Comparison of ENCODE assay signal across 18 mouse cellular contexts in genomic region chr6:65764459-65764858, GRCm38 (mm10). TPM values are rescaled to one million over a fixed set of nuclear protein-coding genes. Genes with fewer than 3 reads are reported as not detected.
DNase-seq lines count a peak whose midpoint lies in the region; ATAC-seq and TF ChIP-seq lines count a peak whose summit lies in the region.
"Had no signal": no experiment of that assay in that cellular context is flagged by ENCODE, and none has a peak within 500 bp of the region (broad histone marks: within the 10 kb centered on the region; RNA-seq: fewer than 3 reads in every experiment).

No protein-coding gene starts in this region.

- H3K27ac ChIP-seq in forebrain, embryonic 16.5 days (ENCODE audit: low read length), result no peak overlapping the region
- H3K27ac ChIP-seq in forebrain, embryonic 10.5 days, result no peak overlapping the region
- 0 out of 2 replicates have a peak overlapping the region, but pooled peaks have one; percentile 58 for H3K27ac ChIP-seq in midbrain, embryonic 10.5 days (replicated peaks)
- H3K27ac ChIP-seq in midbrain, embryonic 15.5 days, result no peak overlapping the region
- 0 out of 2 replicates have a peak overlapping the region, but pooled peaks have one; percentile 3 for H3K27ac ChIP-seq in neural tube, embryonic 15.5 days (replicated peaks)
- H3K27ac ChIP-seq in cerebellum, adult 2 months (ENCODE audit: insufficient read depth, low read length), result no peak overlapping the region
- H3K27ac ChIP-seq: embryonic facial prominence, embryonic 13.5 days; gastrocnemius, adult 2 months; heart, embryonic 10.5 days; intestine, embryonic 15.5 days had no signal

- WGBS in forebrain, embryonic 16.5 days, result 58% methylated on average over 2 of the region's 2 CpGs
- 85% methylated on average over 2 of the region's 2 CpGs for WGBS in forebrain, embryonic 10.5 days
- WGBS in midbrain, embryonic 10.5 days, result 87% methylated on average over 2 of the region's 2 CpGs
- WGBS in midbrain, embryonic 15.5 days, result 91% methylated on average over 2 of the region's 2 CpGs
- WGBS in neural tube, embryonic 15.5 days, result 40% methylated on average over 2 of the region's 2 CpGs
- WGBS in cerebellum, adult 2 months, result 89% methylated on average over 2 of the region's 2 CpGs

- no peak overlapping the region for H3K4me3 ChIP-seq in forebrain, embryonic 16.5 days (replicated peaks; ENCODE audit: low read length)
- H3K4me3 ChIP-seq in forebrain, embryonic 10.5 days, result no peak overlapping the region
- H3K4me3 ChIP-seq in midbrain, embryonic 10.5 days, result no peak overlapping the region
- H3K4me3 ChIP-seq in midbrain, embryonic 15.5 days, result no peak overlapping the region
- H3K4me3 ChIP-seq in neural tube, embryonic 15.5 days (replicated peaks), result no peak overlapping the region
- H3K4me3 ChIP-seq in cerebellum, adult 2 months (replicated peaks; ENCODE audit: insufficient read depth, low read depth, low read length), result no peak overlapping the region
- H3K4me3 ChIP-seq: embryonic facial prominence, embryonic 13.5 days; heart, embryonic 10.5 days; hindbrain, embryonic 13.5 days; intestine, embryonic 15.5 days had no signal

- 0 out of 2 replicates have a peak, but pooled peaks have one; percentile 26 for ATAC-seq in forebrain, embryonic 16.5 days
- ATAC-seq in midbrain, embryonic 15.5 days (replicated peaks), result no peak
- no peak for ATAC-seq in neural tube, embryonic 15.5 days (ENCODE audit: low FRiP score)
- ATAC-seq: intestine, embryonic 15.5 days had no signal

- TF ChIP-seq CTCF in cerebellum, adult 2 months (IDR thresholded peaks at IDR 0.05; ENCODE audit: borderline replicate concordance, insufficient read depth, low read depth, low read length), result no peak

- H3K4me2 ChIP-seq in forebrain, embryonic 16.5 days (ENCODE audit: low read length), result no peak overlapping the region
- H3K4me2 ChIP-seq in midbrain, embryonic 15.5 days, result no peak overlapping the region
- H3K4me2 ChIP-seq in neural tube, embryonic 15.5 days, result no peak overlapping the region

- H3K36me3 ChIP-seq in forebrain, embryonic 16.5 days (ENCODE audit: control insufficient read depth, insufficient read depth), result no peaks in the 10 kb centered on the region
- H3K36me3 ChIP-seq in forebrain, embryonic 10.5 days (replicated peaks), result no peaks in the 10 kb centered on the region
- no peaks in the 10 kb centered on the region for H3K36me3 ChIP-seq in midbrain, embryonic 10.5 days
- H3K36me3 ChIP-seq in midbrain, embryonic 15.5 days (replicated peaks), result no peaks in the 10 kb centered on the region
- H3K36me3 ChIP-seq in neural tube, embryonic 15.5 days, result no peaks in the 10 kb centered on the region
- H3K36me3 ChIP-seq: embryonic facial prominence, embryonic 13.5 days; G1E; heart, embryonic 10.5 days; hindbrain, embryonic 13.5 days; intestine, embryonic 15.5 days had no signal

- no peak for DNase-seq in forebrain, embryonic 10.5 days (ENCODE audit: extremely low spot score, low spot score)
- no peak for DNase-seq in midbrain, embryonic 10.5 days (ENCODE audit: low spot score)
- DNase-seq in ES-CJ7 (ENCODE audit: low read depth, low spot score), result peak; percentile 28
- no peak for DNase-seq in cerebellum, adult 2 months
- DNase-seq: cerebellum, adult 11 months; cerebellum, adult 9-11 months; cerebellum, postnatal 36 days; gastrocnemius, adult 2 months; gastrocnemius, postnatal 36 days; heart, postnatal 4 days had no signal

- H3K9ac ChIP-seq in forebrain, embryonic 16.5 days (replicated peaks; ENCODE audit: low read depth, low read length), result no peak overlapping the region
- H3K9ac ChIP-seq in midbrain, embryonic 15.5 days, result no peak overlapping the region
- H3K9ac ChIP-seq in neural tube, embryonic 15.5 days (replicated peaks), result no peak overlapping the region
- H3K9ac ChIP-seq: embryonic facial prominence, embryonic 13.5 days; hindbrain, embryonic 13.5 days; intestine, embryonic 15.5 days had no signal

- H3K27me3 ChIP-seq in forebrain, embryonic 16.5 days (replicated peaks; ENCODE audit: control insufficient read depth, insufficient read depth, low read length), result no peaks in the 10 kb centered on the region
- H3K27me3 ChIP-seq in forebrain, embryonic 10.5 days (ENCODE audit: poor library complexity, severe bottlenecking), result no peaks in the 10 kb centered on the region
- H3K27me3 ChIP-seq in midbrain, embryonic 10.5 days (ENCODE audit: low read depth, poor library complexity, severe bottlenecking), result no peaks in the 10 kb centered on the region
- no peaks in the 10 kb centered on the region for H3K27me3 ChIP-seq in midbrain, embryonic 15.5 days (replicated peaks)
- no peaks in the 10 kb centered on the region for H3K27me3 ChIP-seq in neural tube, embryonic 15.5 days (replicated peaks)
- no peaks in the 10 kb centered on the region for H3K27me3 ChIP-seq in cerebellum, adult 2 months (ENCODE audit: control insufficient read depth, insufficient read depth, low read length)
- H3K27me3 ChIP-seq: embryonic facial prominence, embryonic 13.5 days; hindbrain, embryonic 13.5 days; intestine, embryonic 15.5 days had no signal

- H3K4me1 ChIP-seq in forebrain, embryonic 16.5 days (replicated peaks; ENCODE audit: control insufficient read depth, insufficient read depth, low read length), result peaks cover 6% of the 10 kb centered on the region; the same call in 1 of the 2 replicates
- H3K4me1 ChIP-seq in forebrain, embryonic 10.5 days, result peaks cover 13% of the 10 kb centered on the region
- peaks cover 10% of the 10 kb centered on the region for H3K4me1 ChIP-seq in midbrain, embryonic 10.5 days
- no peaks in the 10 kb centered on the region for H3K4me1 ChIP-seq in midbrain, embryonic 15.5 days
- no peaks in the 10 kb centered on the region for H3K4me1 ChIP-seq in neural tube, embryonic 15.5 days
- H3K4me1 ChIP-seq in cerebellum, adult 2 months (ENCODE audit: control insufficient read depth, insufficient read depth, low read length), result no peaks in the 10 kb centered on the region
- H3K4me1 ChIP-seq: intestine, embryonic 15.5 days had no signal

- no peak for TF ChIP-seq POLR2A in cerebellum, adult 2 months (IDR thresholded peaks at IDR 0.05; ENCODE audit: borderline replicate concordance, insufficient read depth, low read length)

- H3K9me3 ChIP-seq in forebrain, embryonic 16.5 days (ENCODE audit: control insufficient read depth, low read length), result no peaks in the 10 kb centered on the region
- H3K9me3 ChIP-seq in forebrain, embryonic 10.5 days, result no peaks in the 10 kb centered on the region
- no peaks in the 10 kb centered on the region for H3K9me3 ChIP-seq in midbrain, embryonic 10.5 days (replicated peaks)
- H3K9me3 ChIP-seq in midbrain, embryonic 15.5 days, result no peaks in the 10 kb centered on the region
- no peaks in the 10 kb centered on the region for H3K9me3 ChIP-seq in neural tube, embryonic 15.5 days (replicated peaks)
- H3K9me3 ChIP-seq: embryonic facial prominence, embryonic 13.5 days; G1E; heart, embryonic 10.5 days; hindbrain, embryonic 13.5 days; intestine, embryonic 15.5 days had no signal

RNA-seq across cellular contexts. Expression of gene Prdm5, which starts 14.3 kb away (rescaled TPM):
- 5.5 and 6.1 TPM in 2 replicates for polyA plus RNA-seq in forebrain, embryonic 16.5 days (2015; fragmentation: Nextera tagmentation; extraction: Ambion mirVana)
- 17.1 and 17.4 TPM in 2 replicates for polyA plus RNA-seq in forebrain, embryonic 10.5 days (2016; fragmentation: Nextera tagmentation; extraction: Ambion mirVana)
- polyA plus RNA-seq in midbrain, embryonic 10.5 days (2016; fragmentation: Nextera tagmentation; extraction: Ambion mirVana), result 17.0 and 19.7 TPM in 2 replicates
- polyA plus RNA-seq in midbrain, embryonic 15.5 days (2015; fragmentation: Nextera tagmentation; extraction: Ambion mirVana), result 5.2 and 5.5 TPM in 2 replicates
- polyA plus RNA-seq in neural tube, embryonic 15.5 days (2015; fragmentation: Nextera tagmentation; extraction: Ambion mirVana), result 5.6 and 9.0 TPM in 2 replicates
- polyA plus RNA-seq in cerebellum, adult 2 months (2012; rRNA removed), result 5.1 and 6.4 TPM in 2 replicates
- polyA plus RNA-seq: G1E had no signal

Comparison
In these comparisons a context has a peak if more than half of its experiments do, and no peak if none do; other contexts are left out.
1. H3K27ac ChIP-seq: peak in midbrain, embryonic 10.5 days (single experiment) and neural tube, embryonic 15.5 days (single experiment); none in forebrain, embryonic 16.5 days (single experiment), forebrain, embryonic 10.5 days (single experiment), midbrain, embryonic 15.5 days (single experiment) and cerebellum, adult 2 months (single experiment).